Mouse (Mus musculus) CH12.LX (cell line): ENCODE results near the gene Mamstr. TPM values are rescaled to one million over a fixed set of nuclear protein-coding genes. Genes with fewer than 3 reads are reported as not detected.

ENCODE experiments used
- DNase-seq: peaks from one replicate; pipeline ENCODE4 v3.0.0-alpha.2; 2013; ENCODE audit errors: extremely low read depth
- H3K27ac ChIP-seq: 2 replicates; pipeline ENCODE4 v1.5.1; 2012; ENCODE audit warnings: low read depth, mild to moderate bottlenecking, control low read depth, moderate library complexity; ENCODE audit not compliant: insufficient read depth
- H3K27me3 ChIP-seq: replicated peaks from 2 replicates; pipeline ENCODE3; 2012; ENCODE audit warnings: inconsistent platforms
- H3K36me3 ChIP-seq, 2 experiments: replicated peaks in 1 of 2; 2 replicates each; pipeline versions ENCODE3 to v1.6.1; 2012; ENCODE audit warnings: inconsistent platforms in 1 of 2, low read length in 1 of 2, mild to moderate bottlenecking in 1 of 2, mixed read lengths in 1 of 2, moderate library complexity in 1 of 2; ENCODE audit not compliant: control insufficient read depth in 1 of 2, insufficient read depth in 1 of 2
- H3K4me1 ChIP-seq, 2 experiments: 2 replicates each; pipeline ENCODE4 v1.6.1; 2012; ENCODE audit warnings: inconsistent platforms in 1 of 2, moderate library complexity in 1 of 2; ENCODE audit not compliant: insufficient read depth in 2 of 2, control insufficient read depth in 1 of 2
- H3K4me2 ChIP-seq: 2 replicates; pipeline ENCODE4 v1.6.1; 2012; ENCODE audit warnings: low read depth, mild to moderate bottlenecking, control low read depth; ENCODE audit not compliant: poor library complexity, insufficient read depth, severe bottlenecking
- H3K4me3 ChIP-seq, 3 experiments: fragments of 150-350 bp in 1 of 3; sonication (generic) in 1 of 3; replicated peaks in 1 of 3; 2 replicates each; pipeline versions ENCODE3 to v1.5.1; 2011 to 2012; ENCODE audit warnings: low read depth in 2 of 3, low read length in 2 of 3, mild to moderate bottlenecking in 2 of 3, moderate library complexity in 2 of 3, control low read depth in 1 of 3, improper control_type of control experiment in 1 of 3, inconsistent platforms in 1 of 3, mixed read lengths in 1 of 3; ENCODE audit not compliant: poor library complexity in 1 of 3
- H3K79me2 ChIP-seq: replicated peaks from 2 replicates; pipeline ENCODE4 v1.6.1; 2012; ENCODE audit warnings: mild to moderate bottlenecking, moderate library complexity; ENCODE audit not compliant: control insufficient read depth, poor library complexity, insufficient read depth, severe bottlenecking; ENCODE audit errors: extremely low read depth
- H3K9ac ChIP-seq: 2 replicates; pipeline ENCODE4 v1.6.1; 2012; ENCODE audit warnings: low read depth, mild to moderate bottlenecking, control low read depth, moderate library complexity; ENCODE audit not compliant: insufficient read depth
- H3K9me3 ChIP-seq: replicated peaks from 2 replicates; pipeline ENCODE3; 2012; ENCODE audit warnings: low read length, inconsistent platforms, mixed read lengths
- BHLHE40 ChIP-seq: IDR thresholded peaks from 2 replicates; pipeline ENCODE4 v1.6.1; 2011; ENCODE audit warnings: mild to moderate bottlenecking, low read depth, low read length, improper control_type of control experiment
- CHD1 ChIP-seq: IDR thresholded peaks from 2 replicates; pipeline ENCODE4 v1.6.1; 2012; ENCODE audit warnings: low read depth, low read length, improper control_type of control experiment, inconsistent platforms
- CHD2 ChIP-seq: IDR thresholded peaks from 2 replicates; pipeline ENCODE4 v1.6.1; 2011; ENCODE audit warnings: low read length, improper control_type of control experiment
- CTCF ChIP-seq, 2 experiments: IDR thresholded peaks in 1 of 2; conservative IDR thresholded peaks in 1 of 2; 2 replicates each; pipeline ENCODE4 v1.5.1; 2011 to 2012; ENCODE audit warnings: low read depth in 2 of 2, low read length in 2 of 2, improper control_type of control experiment in 1 of 2, inconsistent platforms in 1 of 2, mild to moderate bottlenecking in 1 of 2, moderate library complexity in 1 of 2
- ELF1 ChIP-seq: IDR thresholded peaks from 2 replicates; pipeline ENCODE4 v1.6.1; 2014; ENCODE audit warnings: low read depth, mild to moderate bottlenecking, inconsistent platforms, low read length, improper control_type of control experiment
- EP300 ChIP-seq: IDR thresholded peaks from 2 replicates; pipeline ENCODE4 v1.6.1; 2011; ENCODE audit warnings: low read length, improper control_type of control experiment
- ETS1 ChIP-seq: conservative IDR thresholded peaks from 2 replicates; pipeline ENCODE4 v1.6.1; 2012; ENCODE audit warnings: low read depth, mild to moderate bottlenecking, inconsistent platforms, low read length, improper control_type of control experiment, moderate library complexity
- GABPA ChIP-seq: IDR thresholded peaks from 2 replicates; pipeline ENCODE4 v1.6.1; 2012; ENCODE audit warnings: low read depth, low read length, improper control_type of control experiment, inconsistent platforms; ENCODE audit not compliant: insufficient replicate concordance
- HCFC1 ChIP-seq: IDR thresholded peaks from 2 replicates; pipeline ENCODE4 v1.6.1; 2012; ENCODE audit warnings: low read depth, mild to moderate bottlenecking, inconsistent platforms, low read length, improper control_type of control experiment
- IRF4 ChIP-seq: IDR thresholded peaks from 2 replicates; pipeline ENCODE4 v1.6.1; 2014; ENCODE audit warnings: low read depth, mild to moderate bottlenecking, inconsistent platforms, low read length, improper control_type of control experiment
- JUND ChIP-seq: conservative IDR thresholded peaks from 2 replicates; pipeline ENCODE4 v1.6.1; 2011; ENCODE audit warnings: low read depth, low read length, improper control_type of control experiment
- MAX ChIP-seq: IDR thresholded peaks from 2 replicates; pipeline ENCODE4 v1.6.1; 2011; ENCODE audit warnings: low read length, improper control_type of control experiment
- MAZ ChIP-seq: IDR thresholded peaks from 2 replicates; pipeline ENCODE4 v1.6.1; 2012; ENCODE audit warnings: low read depth, mild to moderate bottlenecking, inconsistent platforms, low read length, improper control_type of control experiment, moderate library complexity
- MEF2A ChIP-seq: IDR thresholded peaks from 2 replicates; pipeline ENCODE4 v1.6.1; 2014; ENCODE audit warnings: low read depth, mild to moderate bottlenecking, inconsistent platforms, low read length, improper control_type of control experiment, borderline replicate concordance
- MYC ChIP-seq: IDR thresholded peaks from 2 replicates; pipeline ENCODE4 v1.6.1; 2011; ENCODE audit warnings: low read depth, mild to moderate bottlenecking, improper control_type of control experiment, low read length
- NELFE ChIP-seq: IDR thresholded peaks from 2 replicates; pipeline ENCODE4 v1.6.1; 2011; ENCODE audit warnings: low read depth, low read length, improper control_type of control experiment
- NRF1 ChIP-seq: IDR thresholded peaks from 2 replicates; pipeline ENCODE4 v1.6.1; 2014; ENCODE audit warnings: low read depth, mild to moderate bottlenecking, inconsistent platforms, low read length, improper control_type of control experiment, moderate library complexity
- POLR2A ChIP-seq: IDR thresholded peaks from 2 replicates; pipeline ENCODE4 v1.6.1; 2011; ENCODE audit warnings: low read depth, mild to moderate bottlenecking, improper control_type of control experiment, low read length
- POLR2AphosphoS2 ChIP-seq: IDR thresholded peaks from 2 replicates; pipeline ENCODE4 v1.6.1; 2011; ENCODE audit warnings: low read depth, low read length, improper control_type of control experiment
- RAD21 ChIP-seq: IDR thresholded peaks from 2 replicates; pipeline ENCODE4 v1.6.1; 2011; ENCODE audit warnings: low read depth, mild to moderate bottlenecking, low read length, improper control_type of control experiment, moderate library complexity
- SIN3A ChIP-seq: IDR thresholded peaks from 2 replicates; pipeline ENCODE4 v1.6.1; 2012; ENCODE audit warnings: low read length, improper control_type of control experiment, inconsistent platforms
- SMC3 ChIP-seq: IDR thresholded peaks from 2 replicates; pipeline ENCODE4 v1.6.1; 2011; ENCODE audit warnings: low read depth, low read length, improper control_type of control experiment
- TBP ChIP-seq: conservative IDR thresholded peaks from 2 replicates; pipeline ENCODE4 v1.6.1; 2011; ENCODE audit warnings: low read depth, low read length, improper control_type of control experiment
- TCF12 ChIP-seq: IDR thresholded peaks from 2 replicates; pipeline ENCODE4 v1.6.1; 2014; ENCODE audit warnings: low read depth, mild to moderate bottlenecking, inconsistent platforms, low read length, improper control_type of control experiment
- UBTF ChIP-seq: IDR thresholded peaks from 2 replicates; pipeline ENCODE4 v1.6.1; 2012; ENCODE audit warnings: low read depth, mild to moderate bottlenecking, inconsistent platforms, low read length, improper control_type of control experiment, moderate library complexity
- ZC3H11A ChIP-seq: IDR thresholded peaks from 2 replicates; pipeline ENCODE4 v1.6.1; 2012; ENCODE audit warnings: low read depth, mild to moderate bottlenecking, inconsistent platforms, low read length, improper control_type of control experiment
- ZKSCAN1 ChIP-seq: IDR thresholded peaks from 2 replicates; pipeline ENCODE4 v1.6.1; 2012; ENCODE audit warnings: low read depth, inconsistent platforms, low read length, improper control_type of control experiment, borderline replicate concordance
- ZMIZ1 ChIP-seq: IDR thresholded peaks from 2 replicates; pipeline ENCODE4 v1.6.1; 2012; ENCODE audit warnings: low read depth, mild to moderate bottlenecking, inconsistent platforms, low read length, improper control_type of control experiment
- ZNF384 ChIP-seq: IDR thresholded peaks from 2 replicates; pipeline ENCODE4 v1.6.1; 2012; ENCODE audit warnings: low read depth, low read length, improper control_type of control experiment, inconsistent platforms
- dilution Hi-C: fragments of 300-500 bp; cut with MboI; formaldehyde crosslinking; loops from 2 replicates; pipeline ENCODE4 v1.14.3; 2020; ENCODE audit warnings: low sequenced_read_pairs; ENCODE audit not compliant: extremely low pct_unique_long_range_greater_than_20kb, extremely low pct_ligation_motif_present
- in situ Hi-C: fragments of 300-500 bp; cut with MboI; formaldehyde crosslinking; loops from 3 replicates; pipeline ENCODE4 v1.14.3; 2019; ENCODE audit warnings: low sequenced_read_pairs, low pct_ligation_motif_present, low pct_unique_long_range_greater_than_20kb, mixed read lengths
- polyA plus RNA-seq: library from polyadenylated mRNA; unstranded; fragments of >175 nt; gene quantifications from 2 replicates; pipeline ENCODE4 v1.2.1, GENCODE M21; 2012; ENCODE audit warnings: low read depth; ENCODE audit not compliant: insufficient read length
- total RNA-seq, 2 experiments: library from RNA; depleted of rRNA; stranded (reverse); fragments of 300-350 nt in 1 of 2; fragments of >200 nt in 1 of 2; gene quantifications; 2 replicates each; pipeline ENCODE4 v1.2.3; 2012 to 2014

The Mamstr gene
- total and polyA plus RNA-seq, 3 experiments: 0.17 to 0.31 TPM; not detected in 1

GRCm38 (mm10) chr7:45681046-45681736, 41.4 kb downstream of the Mamstr start (continued):
- TF ChIP-seq ZC3H11A (no peak), MAZ (no peak; the same call in 1 of the 2 replicates), JUND (no peak), BHLHE40 (peak; percentile 43; the same call in 1 of the 2 replicates), POLR2AphosphoS2 (no peak), CHD1 (0 out of 2 replicates have a peak, but pooled peaks have one; percentile 26), TBP (0 out of 2 replicates have a peak, but pooled peaks have one; percentile 15), ZKSCAN1 (no peak), IRF4 (peak; percentile 30; the same call in 1 of the 2 replicates), UBTF (no peak), EP300 (peak; percentile 51; the same call in 1 of the 2 replicates), GABPA (no peak), CTCF (conservative IDR thresholded peaks at IDR 0.05 in 1 of 2, IDR thresholded peaks at IDR 0.05 in 1 of 2; ENCODE audit: low read depth in 2 of 2, low read length in 2 of 2) (no peak), NRF1 (no peak), RAD21 (no peak)

- H3K36me3 ChIP-seq: no peaks in the 10 kb centered on the region
- no peaks in the 10 kb centered on the region for H3K27me3 ChIP-seq
- peak; percentile 92 for DNase-seq
- in situ Hi-C loops (loop anchor here (5.0 to 10.0 kb wide), 3 partner anchors 45 to 218 kb away; partner anchors contain the start of genes Bax and Mamstr), dilution Hi-C loops (no loop called here)
- peaks cover 34 to 77% of the 10 kb centered on the region in 2 experiments for H3K4me1 ChIP-seq
- H3K4me3 ChIP-seq: no peak overlapping the region
- peak; percentile 89 for TF ChIP-seq ELF1
- TF ChIP-seq SMC3: peak; percentile 92
- TF ChIP-seq CTCF (conservative IDR thresholded peaks at IDR 0.05 in 1 of 2, IDR thresholded peaks at IDR 0.05 in 1 of 2; ENCODE audit: low read depth in 2 of 2, low read length in 2 of 2): peak; percentile 88 to 100
- TF ChIP-seq HCFC1: peak; percentile 46
- no peak for TF ChIP-seq MAZ
- TF ChIP-seq ZNF384: no peak
- TF ChIP-seq ZMIZ1: no peak
- no peak for TF ChIP-seq UBTF
- TF ChIP-seq NELFE: peak; percentile 79; the same call in 1 of the 2 replicates
- TF ChIP-seq CHD2: no peak
- no peak for TF ChIP-seq MAX
- no peak for TF ChIP-seq TBP
- TF ChIP-seq MEF2A: no peak; the same call in 1 of the 2 replicates
- TF ChIP-seq ZKSCAN1: no peak
- peak; percentile 36; the same call in 1 of the 2 replicates for TF ChIP-seq POLR2A
- TF ChIP-seq ZC3H11A: peak; percentile 44
- TF ChIP-seq RAD21: peak; percentile 92
- peak; percentile 41; the same call in 1 of the 2 replicates for TF ChIP-seq SIN3A
- peak; percentile 58 for TF ChIP-seq TCF12
- no peak for TF ChIP-seq POLR2AphosphoS2
- no peak for TF ChIP-seq ETS1
- TF ChIP-seq CHD1: no peak
- TF ChIP-seq EP300: no peak
- no peak for TF ChIP-seq JUND
- peak; percentile 35; the same call in 1 of the 2 replicates for TF ChIP-seq BHLHE40
- TF ChIP-seq IRF4: peak; percentile 69
- TF ChIP-seq MYC: 0 out of 2 replicates have a peak, but pooled peaks have one; percentile 35
- H3K27ac ChIP-seq: peak overlapping the region; percentile 81
- H3K79me2 ChIP-seq: no peaks in the 10 kb centered on the region
- H3K9me3 ChIP-seq: no peaks in the 10 kb centered on the region
- H3K9ac ChIP-seq: 0 out of 2 replicates have a peak overlapping the region, but pooled peaks have one; percentile 34
- H3K4me2 ChIP-seq: peak overlapping the region; percentile 52; the same call in 1 of the 2 replicates
Observed at GRCm38 (mm10) chr7:45682144-45683126, 42.7 kb downstream of the Mamstr start.
